Mouse (Mus musculus) megakaryocyte, embryonic 14.5 days (primary cell): ENCODE measurements around the gene Asxl1.

Experiments
- FLI1 ChIP-seq: IDR thresholded peaks from 2 replicates; pipeline ENCODE4 v1.6.1; 2012; ENCODE audit warnings: low read length, inconsistent platforms, mixed read lengths
- GATA1 ChIP-seq: IDR thresholded peaks from 3 replicates; pipeline ENCODE4 v1.6.1; 2012; ENCODE audit warnings: mixed read lengths, low read length, inconsistent platforms, borderline replicate concordance

GRCm38 (mm10) chr2:153318408-153318807 is 27.2 kb upstream of the Asxl1 start:
- no peak for TF ChIP-seq GATA1
- TF ChIP-seq FLI1, result no peak
